Mouse (Mus musculus): ENCODE measurements around the gene 2210407C18Rik. TPM values are rescaled to one million over a fixed set of nuclear protein-coding genes. Genes with fewer than 3 reads are reported as not detected.

The 2210407C18Rik gene
- total RNA-seq, 1 experiment from 2014 or later = not detected

DNA sequence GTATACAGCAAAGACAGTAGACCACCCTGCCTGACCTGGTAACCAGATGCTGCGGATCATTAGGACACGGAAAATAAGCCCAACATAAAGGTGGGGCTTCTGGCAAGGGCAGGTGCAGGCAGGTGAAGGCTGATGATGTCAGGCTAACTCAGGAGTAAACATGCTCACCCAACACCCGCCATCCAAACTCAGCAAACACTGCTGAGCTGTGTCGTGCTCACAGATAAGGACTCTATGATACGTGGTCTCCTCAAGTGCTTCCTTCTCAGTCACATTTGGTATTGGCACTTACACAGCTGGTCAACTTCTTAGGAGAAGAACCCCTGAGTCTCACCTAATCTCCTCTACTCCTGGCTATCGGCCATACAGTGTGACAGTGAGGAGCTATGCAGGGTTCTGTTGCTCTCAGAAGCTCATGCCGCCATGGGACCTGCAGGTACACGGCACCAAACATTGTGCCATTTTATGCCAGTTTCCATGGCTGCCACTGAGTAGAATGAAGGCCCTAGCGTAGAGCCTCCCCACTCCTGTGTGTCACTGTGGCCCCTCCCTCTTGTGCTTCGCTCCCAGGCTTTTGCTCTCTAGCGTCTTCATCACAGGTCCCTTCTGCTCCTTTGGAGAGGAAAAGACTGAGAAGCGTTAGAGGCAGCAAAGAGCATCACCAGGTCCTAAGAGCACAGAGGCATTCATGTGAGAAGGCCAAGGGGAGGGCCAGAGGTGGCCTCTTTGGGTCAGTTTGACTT, 9.5 kb downstream of the 2210407C18Rik start:
- no peak for ATAC-seq (replicated peaks in 1 of 2; ENCODE audit: insufficient read depth in 1 of 2, low FRiP score in 2 of 2, low TSS enrichment in 1 of 2, low read depth in 1 of 2, poor library complexity in 2 of 2, severe bottlenecking in 2 of 2)

DNA sequence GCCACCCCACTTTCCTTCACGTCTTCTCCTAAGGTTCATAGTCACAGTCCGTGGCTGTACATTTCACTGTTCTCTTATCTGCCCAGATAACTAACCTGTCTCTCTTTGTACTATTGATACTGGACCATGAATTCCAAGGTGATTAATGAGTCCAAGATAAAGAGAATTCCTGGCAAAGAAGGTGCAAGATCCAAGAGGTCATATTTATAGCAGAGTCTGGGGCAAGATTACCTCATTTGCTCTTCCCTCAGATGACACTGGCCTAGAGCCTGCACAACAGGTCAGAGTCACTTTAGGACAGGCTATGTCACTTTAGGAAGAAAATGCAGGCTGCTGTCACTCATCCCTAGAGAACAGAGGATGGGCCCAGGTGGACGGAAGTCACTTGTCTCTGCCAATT, 10.6 kb downstream of the 2210407C18Rik start:
- no peak for ATAC-seq (replicated peaks in 1 of 2; ENCODE audit: insufficient read depth in 1 of 2, low FRiP score in 2 of 2, low TSS enrichment in 1 of 2, low read depth in 1 of 2, poor library complexity in 2 of 2, severe bottlenecking in 2 of 2)

DNA sequence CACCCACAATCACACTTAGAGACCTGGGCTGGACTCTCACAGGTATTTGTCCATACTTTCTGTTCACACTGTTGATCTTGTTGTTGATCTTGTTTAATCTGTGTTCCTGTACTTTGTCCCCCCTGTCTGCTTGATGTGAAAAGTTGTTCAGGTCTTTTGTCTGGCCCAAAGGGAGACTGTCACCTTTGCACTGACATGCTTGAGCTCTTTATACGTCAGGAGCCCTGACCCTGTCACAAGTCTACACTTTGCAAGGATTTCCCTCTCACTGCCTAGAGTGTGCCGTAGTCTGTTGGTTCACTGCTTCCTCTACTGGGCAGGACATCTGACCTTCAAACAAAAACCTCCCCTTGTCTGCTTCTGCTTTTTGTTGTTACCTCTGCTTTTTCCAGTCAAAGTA, 11.2 kb downstream of the 2210407C18Rik start:
- no peak for ATAC-seq (replicated peaks in 1 of 2; ENCODE audit: insufficient read depth in 1 of 2, low FRiP score in 2 of 2, low TSS enrichment in 1 of 2, low read depth in 1 of 2, poor library complexity in 2 of 2, severe bottlenecking in 2 of 2)

DNA sequence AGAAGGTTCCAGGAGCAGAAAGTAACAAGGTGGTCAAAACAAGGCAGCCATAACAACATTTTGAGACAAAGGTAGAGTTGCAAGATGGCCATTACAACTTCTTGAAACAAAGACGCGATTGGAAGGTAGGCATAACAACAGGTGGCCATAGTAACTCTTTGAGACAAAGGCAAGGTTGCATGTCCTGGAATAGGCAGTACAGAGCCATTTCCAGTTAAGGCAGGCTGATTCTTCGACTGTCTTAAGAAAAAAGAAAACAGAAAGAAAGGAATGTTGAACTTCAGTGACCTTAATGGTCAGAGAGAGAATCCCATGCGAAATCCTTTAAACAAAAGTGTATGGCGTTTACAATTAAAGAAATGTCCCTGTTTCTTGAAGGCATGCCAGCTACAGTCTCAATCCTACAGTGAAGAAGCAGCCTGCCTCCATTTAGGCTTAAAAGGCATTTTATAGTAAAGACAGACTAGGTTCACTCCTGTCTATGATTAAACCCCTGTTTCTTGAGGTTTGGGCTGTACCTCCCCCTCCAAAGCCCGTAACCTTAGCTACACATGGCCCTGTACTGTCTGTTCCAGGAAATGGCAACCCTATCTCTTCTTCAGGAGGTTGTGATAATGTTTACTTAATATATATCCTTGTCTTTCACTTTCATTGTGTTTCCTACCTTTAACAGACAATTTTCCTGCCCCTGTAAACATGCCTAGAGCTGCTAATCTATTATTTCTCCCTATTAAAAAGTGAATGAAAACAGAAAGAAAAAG, 12.9 kb downstream of the 2210407C18Rik start:
- no peak for ATAC-seq (replicated peaks in 1 of 2; ENCODE audit: insufficient read depth in 1 of 2, low FRiP score in 2 of 2, low TSS enrichment in 1 of 2, low read depth in 1 of 2, poor library complexity in 2 of 2, severe bottlenecking in 2 of 2)

DNA sequence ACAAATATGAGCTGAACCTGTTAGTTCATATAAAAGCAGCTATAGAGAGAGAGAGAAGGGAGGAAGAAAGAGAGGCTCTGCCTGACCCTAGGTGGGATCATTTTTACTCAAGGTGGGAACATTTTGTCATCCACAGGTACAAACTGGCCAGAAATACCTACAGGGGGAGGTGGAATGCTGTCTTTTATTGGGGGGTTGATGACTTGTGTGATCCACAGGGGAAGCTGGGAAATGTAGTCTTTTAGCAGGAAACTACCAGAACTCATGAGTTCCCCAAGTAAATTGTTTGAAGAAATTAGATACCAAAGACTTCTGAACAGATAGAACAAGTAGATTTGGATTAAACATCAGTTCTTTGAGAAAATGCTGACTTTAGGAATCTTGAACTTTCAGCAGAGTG, 13.8 kb downstream of the 2210407C18Rik start:
- ATAC-seq (replicated peaks in 1 of 2; ENCODE audit: insufficient read depth in 1 of 2, low FRiP score in 2 of 2, low TSS enrichment in 1 of 2, low read depth in 1 of 2, poor library complexity in 2 of 2, severe bottlenecking in 2 of 2) = no peak

DNA sequence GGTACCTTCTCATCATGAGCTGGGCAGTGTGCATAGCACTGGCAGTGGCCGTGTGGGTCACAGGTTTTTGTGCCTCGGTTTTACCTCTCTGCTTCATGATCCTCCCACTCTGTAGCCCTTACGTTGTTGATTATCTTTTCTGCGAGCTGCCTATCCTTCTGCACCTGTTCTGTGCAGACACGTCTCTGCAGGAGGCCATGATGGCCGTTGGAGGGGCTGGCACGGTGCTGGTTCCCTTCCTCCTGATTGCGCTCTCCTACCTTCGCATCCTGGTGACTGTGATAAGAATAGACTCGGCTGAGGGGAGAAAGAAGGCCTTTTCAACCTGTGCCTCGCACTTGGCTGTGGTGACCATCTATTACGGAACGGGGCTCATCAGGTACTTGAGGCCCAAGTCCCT, 18.0 kb downstream of the 2210407C18Rik start:
- ATAC-seq (replicated peaks in 1 of 2; ENCODE audit: insufficient read depth in 1 of 2, low FRiP score in 2 of 2, low TSS enrichment in 1 of 2, low read depth in 1 of 2, poor library complexity in 2 of 2, severe bottlenecking in 2 of 2) = no peak

DNA sequence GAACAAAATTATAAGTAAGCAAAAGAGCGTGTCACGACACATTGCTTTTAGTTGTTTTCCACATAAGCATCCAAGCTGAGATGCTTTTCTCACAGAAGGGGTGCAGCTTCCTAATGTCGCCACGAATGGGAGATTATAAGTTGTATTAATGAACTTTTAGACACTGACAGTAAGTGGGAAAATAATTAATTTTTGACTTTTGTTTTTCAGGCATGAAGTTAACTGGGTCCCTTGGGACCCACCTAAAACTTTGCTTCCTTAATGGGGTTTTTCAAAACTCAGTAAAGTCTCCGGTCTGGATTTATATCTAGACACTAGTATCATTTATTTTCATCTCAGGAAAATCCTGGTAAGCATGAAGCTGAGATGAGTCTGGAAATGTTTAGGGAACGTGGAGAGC, 21.1 kb downstream of the 2210407C18Rik start, which contains the start of gene Olfr324:
Gene Olfr324 (plus strand): TSS at position 301 of the 400 bp plus-strand sequence.
- ATAC-seq (replicated peaks in 1 of 2; ENCODE audit: insufficient read depth in 1 of 2, low FRiP score in 2 of 2, low TSS enrichment in 1 of 2, low read depth in 1 of 2, poor library complexity in 2 of 2, severe bottlenecking in 2 of 2) = no peak

DNA sequence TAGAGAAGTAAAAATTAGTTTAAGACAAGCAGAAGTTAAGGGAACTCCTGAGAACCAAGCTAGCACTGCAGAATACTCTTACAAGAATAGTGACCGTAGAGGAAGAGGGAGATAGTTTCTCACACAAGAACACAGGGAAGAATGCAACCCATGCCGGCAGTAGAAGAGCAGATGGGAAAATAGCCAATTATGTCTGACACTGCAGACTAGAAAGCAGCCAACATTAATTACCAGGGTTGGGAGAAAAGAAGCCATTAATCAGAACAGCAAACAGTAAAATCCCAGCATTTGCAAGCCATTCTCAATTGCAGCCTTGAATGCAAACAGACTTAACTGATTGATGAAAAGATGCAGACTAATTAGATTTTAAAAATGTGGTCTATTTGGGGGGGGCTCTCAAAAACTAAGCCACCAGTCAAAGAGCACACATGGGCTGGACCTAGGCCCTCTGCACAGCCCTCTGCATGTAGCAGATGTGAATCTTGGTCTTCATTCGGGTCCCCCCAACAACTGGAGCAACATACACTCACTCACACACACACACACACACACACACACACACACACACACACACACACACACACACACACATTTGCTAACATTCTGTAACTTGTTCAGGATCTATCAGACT, 27.1 kb downstream of the 2210407C18Rik start:
- no peak for ATAC-seq (replicated peaks in 1 of 2; ENCODE audit: insufficient read depth in 1 of 2, low FRiP score in 2 of 2, low TSS enrichment in 1 of 2, low read depth in 1 of 2, poor library complexity in 2 of 2, severe bottlenecking in 2 of 2)

DNA sequence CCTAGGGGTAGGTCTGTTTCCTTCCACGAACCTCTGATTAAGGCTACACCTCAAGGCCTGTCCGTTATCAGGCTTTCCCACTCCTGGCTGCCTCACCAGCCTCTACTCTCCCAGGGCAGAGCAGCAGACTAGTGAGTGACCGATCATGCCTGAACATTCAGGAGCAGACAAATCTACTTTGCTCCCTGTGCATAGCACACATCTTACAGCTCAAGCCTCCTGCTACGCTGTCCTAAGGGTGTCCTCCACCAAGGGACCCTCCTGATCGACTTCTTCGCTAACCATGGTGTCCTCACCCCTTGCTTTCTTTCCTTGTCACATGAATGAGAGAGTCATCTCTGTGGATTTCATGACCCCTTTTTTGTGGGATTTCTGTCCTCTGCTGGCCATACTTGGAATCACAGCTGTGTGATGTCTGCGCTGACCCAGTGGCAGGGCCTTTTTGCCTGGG, 28.0 kb downstream of the 2210407C18Rik start:
- peak; percentile 37 to 39; a peak in 2 of 4 replicates for ATAC-seq (replicated peaks in 1 of 2; ENCODE audit: insufficient read depth in 1 of 2, low FRiP score in 2 of 2, low TSS enrichment in 1 of 2, low read depth in 1 of 2, poor library complexity in 2 of 2, severe bottlenecking in 2 of 2)

DNA sequence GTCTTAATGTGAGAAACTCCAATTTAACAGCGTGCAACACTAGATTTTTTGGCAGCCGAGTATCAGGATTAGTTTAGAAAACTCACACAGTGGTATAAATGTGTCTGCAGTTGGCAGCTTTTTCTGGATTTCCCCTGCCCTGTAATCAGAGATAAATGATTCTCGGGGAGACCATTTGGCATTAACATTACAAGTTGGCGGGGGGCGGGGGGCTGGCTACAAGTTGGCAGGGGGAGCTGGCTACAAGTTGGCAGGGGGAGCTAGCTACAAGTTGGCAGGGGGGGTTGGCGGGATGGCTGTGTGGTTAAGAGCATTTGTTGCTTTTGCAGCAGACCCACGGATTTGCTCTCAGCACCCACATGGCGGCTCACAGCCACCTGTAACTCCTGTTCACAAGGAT, 37.2 kb downstream of the 2210407C18Rik start:
- ATAC-seq (replicated peaks in 1 of 2; ENCODE audit: insufficient read depth in 1 of 2, low FRiP score in 2 of 2, low TSS enrichment in 1 of 2, low read depth in 1 of 2, poor library complexity in 2 of 2, severe bottlenecking in 2 of 2) = no peak

DNA sequence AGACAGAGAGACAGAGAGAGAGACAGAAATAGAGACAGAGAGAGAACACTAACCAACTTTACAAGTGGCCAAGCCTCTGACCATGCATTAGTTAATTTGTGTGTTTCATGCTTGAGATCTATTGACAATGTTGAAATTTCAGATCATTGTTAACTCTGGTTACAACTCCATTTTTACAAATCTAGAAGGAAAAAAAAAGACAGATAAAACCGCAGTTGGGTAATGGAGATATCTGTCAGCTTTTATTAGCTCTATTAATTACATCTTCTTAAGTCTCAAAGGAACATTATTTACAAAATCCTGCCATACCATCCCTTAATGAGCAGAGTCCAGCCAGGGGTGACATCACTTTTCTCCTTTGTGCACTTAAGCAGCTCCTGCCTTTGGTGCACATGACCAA, 38.4 kb downstream of the 2210407C18Rik start, which contains the start of gene Olfr325:
Gene Olfr325 (plus strand): TSS at position 301 of the 400 bp plus-strand sequence.
- no peak for ATAC-seq (replicated peaks in 1 of 2; ENCODE audit: insufficient read depth in 1 of 2, low FRiP score in 2 of 2, low TSS enrichment in 1 of 2, low read depth in 1 of 2, poor library complexity in 2 of 2, severe bottlenecking in 2 of 2)

DNA sequence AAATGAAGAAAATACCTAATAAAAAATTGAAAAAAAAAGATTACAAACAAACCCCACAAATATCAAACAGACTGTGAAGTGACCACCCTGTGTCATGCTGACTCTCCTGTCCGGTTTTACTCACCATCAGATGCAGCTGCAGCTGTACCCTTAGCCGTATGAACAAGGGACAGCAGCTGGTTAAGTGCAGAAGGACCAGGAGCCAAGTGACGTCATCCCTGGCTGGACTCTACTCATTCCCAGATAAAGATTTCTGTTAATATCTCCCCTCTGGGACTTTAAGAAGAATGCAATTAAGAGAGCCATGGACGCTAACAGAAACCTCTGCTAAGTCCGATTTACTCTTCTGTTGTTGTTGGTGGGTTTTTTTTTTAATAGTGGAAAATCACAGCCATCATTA, 45.5 kb downstream of the 2210407C18Rik start, which contains the start of gene Olfr224:
Gene Olfr224 (minus strand): TSS at position 149 of the 400 bp plus-strand sequence.
- ATAC-seq (replicated peaks in 1 of 2; ENCODE audit: insufficient read depth in 1 of 2, low FRiP score in 2 of 2, low TSS enrichment in 1 of 2, low read depth in 1 of 2, poor library complexity in 2 of 2, severe bottlenecking in 2 of 2) = no peak

Other genes starting within 250 kb of the 2210407C18Rik start
- gene Lypd8, start 237.0 kb downstream of the 2210407C18Rik start, total RNA-seq (2017) = not detected in 2 replicates
- not detected in 2 replicates for gene 1810065E05Rik, start 195.0 kb downstream of the 2210407C18Rik start, total RNA-seq (2017)
- gene Gm12253, start 183.5 kb downstream of the 2210407C18Rik start, total RNA-seq (2017) = not detected in 2 replicates
- not detected in 2 replicates for gene Lypd9, start 163.2 kb downstream of the 2210407C18Rik start, total RNA-seq (2017)
- gene Olfr30, start 153.8 kb downstream of the 2210407C18Rik start, total RNA-seq (2017) = not detected in 2 replicates
- not detected in 2 replicates for gene Olfr332, start 123.5 kb downstream of the 2210407C18Rik start, total RNA-seq (2017)
- not detected in 2 replicates for gene Olfr331, start 113.5 kb downstream of the 2210407C18Rik start, total RNA-seq (2017)
- not detected in 2 replicates for gene Olfr330, start 81.2 kb downstream of the 2210407C18Rik start, total RNA-seq (2017)
- not detected in 2 replicates for gene Olfr329-ps, start 69.7 kb downstream of the 2210407C18Rik start, total RNA-seq (2017)
- gene Olfr328, start 60.4 kb downstream of the 2210407C18Rik start, total RNA-seq (2017) = not detected in 2 replicates
- gene Olfr224, start 45.5 kb downstream of the 2210407C18Rik start, total RNA-seq (2017) = not detected in 2 replicates
- not detected in 2 replicates for gene Olfr325, start 38.3 kb downstream of the 2210407C18Rik start, total RNA-seq (2017)
- gene Olfr324, start 21.0 kb downstream of the 2210407C18Rik start, total RNA-seq (2017) = not detected in 2 replicates
- gene Olfr323, start 14.4 kb upstream of the 2210407C18Rik start, total RNA-seq (2017) = not detected in 2 replicates
- gene Trim58, start 24.4 kb upstream of the 2210407C18Rik start, total RNA-seq (2017) = 2.8 and 3.9 TPM in 2 replicates
- gene Olfr322, start 42.7 kb upstream of the 2210407C18Rik start, total RNA-seq (2017) = not detected in 2 replicates
- gene Olfr320, start 65.0 kb upstream of the 2210407C18Rik start, total RNA-seq (2017) = not detected in 2 replicates
- gene Olfr319, start 83.1 kb upstream of the 2210407C18Rik start, total RNA-seq (2017) = not detected in 2 replicates
- gene Olfr318, start 107.9 kb upstream of the 2210407C18Rik start, total RNA-seq (2017) = not detected in 2 replicates
- not detected in 2 replicates for gene Olfr317, start 123.1 kb upstream of the 2210407C18Rik start, total RNA-seq (2017)
- not detected in 2 replicates for gene Olfr316, start 136.7 kb upstream of the 2210407C18Rik start, total RNA-seq (2017)
- gene Olfr315, start 157.1 kb upstream of the 2210407C18Rik start, total RNA-seq (2017) = not detected in 2 replicates
- not detected in 2 replicates for gene Olfr314, start 166.9 kb upstream of the 2210407C18Rik start, total RNA-seq (2017)
- gene Fam183b, start 185.9 kb upstream of the 2210407C18Rik start, total RNA-seq (2017) = not detected in 2 replicates
- not detected in 2 replicates for gene Olfr313, start 198.9 kb upstream of the 2210407C18Rik start, total RNA-seq (2017)
- not detected in 2 replicates for gene Olfr312, start 213.2 kb upstream of the 2210407C18Rik start, total RNA-seq (2017)
- gene Olfr311, start 223.2 kb upstream of the 2210407C18Rik start, total RNA-seq (2017) = not detected in 2 replicates
- gene Gm12258, start 231.1 kb upstream of the 2210407C18Rik start, total RNA-seq (2017) = 2.5 and 7.9 TPM in 2 replicates